Mouse (Mus musculus) kidney, embryonic 15.5 days (tissue): ENCODE results near the gene Lrig1. TPM values are rescaled to one million over a fixed set of nuclear protein-coding genes. Genes with fewer than 3 reads are reported as not detected.

Experiments
- ATAC-seq: fragments of 200-750 bp; cut with Nextera tagmentation; replicated peaks from 2 replicates; pipeline ENCODE4 v1.8.0; 2017; ENCODE audit warnings: moderate TSS enrichment; ENCODE audit not compliant: low FRiP score
- H3K27ac ChIP-seq: fragments of 300-500 bp; sonication (generic); 2 replicates; pipeline ENCODE4 v1.5.1; 2015; ENCODE audit warnings: mild to moderate bottlenecking, inconsistent platforms
- H3K27me3 ChIP-seq: fragments of 300-500 bp; sonication (generic); 2 replicates; pipeline ENCODE4 v1.6.1; 2015; ENCODE audit warnings: inconsistent platforms
- H3K36me3 ChIP-seq: fragments of 300-500 bp; sonication (generic); 2 replicates; pipeline ENCODE4 v1.6.1; 2015; ENCODE audit warnings: inconsistent platforms
- H3K4me1 ChIP-seq: fragments of 300-500 bp; sonication (generic); 2 replicates; pipeline ENCODE4 v1.6.1; 2015; ENCODE audit warnings: inconsistent platforms
- H3K4me2 ChIP-seq: fragments of 300-500 bp; sonication (generic); 2 replicates; pipeline ENCODE4 v1.6.1; 2015; ENCODE audit warnings: moderate library complexity, mild to moderate bottlenecking, inconsistent platforms
- H3K4me3 ChIP-seq: fragments of 300-500 bp; sonication (generic); replicated peaks from 2 replicates; pipeline ENCODE4 v1.5.1; 2015; ENCODE audit warnings: mild to moderate bottlenecking, inconsistent platforms
- H3K9ac ChIP-seq: fragments of 300-500 bp; sonication (generic); 2 replicates; pipeline ENCODE4 v1.6.1; 2015; ENCODE audit warnings: mild to moderate bottlenecking, inconsistent platforms
- H3K9me3 ChIP-seq: fragments of 300-500 bp; sonication (generic); replicated peaks from 2 replicates; pipeline ENCODE4 v1.6.1; 2016; ENCODE audit warnings: inconsistent platforms
- WGBS: fragments of 180-500 bp; shearing (Covaris S2); methylation state at CpG from one replicate; pipeline ENCODE4 v1.1.7; 2015; ENCODE audit warnings: mixed read lengths; 5-methylcytosine and 5-hydroxymethylcytosine counted together
- polyA plus RNA-seq: library from polyadenylated mRNA; unstranded; fragments of >200 nt; fragmentation: Nextera tagmentation; extraction: Ambion mirVana; gene quantifications from 2 replicates; pipeline ENCODE4 v1.2.1, GENCODE M21; 2015

Lrig1 gene
- polyA plus RNA-seq, 1 experiment from 2014 or later, result 8.1 TPM

- Histone ChIP-seq H3K4me1 (peaks cover 54% of the 10 kb centered on the region), H3K27ac (0 out of 2 replicates have a peak overlapping the region, but pooled peaks have one; percentile 6)
- ATAC-seq, result no peak
Measured at GRCm38 (mm10) chr6:94666432-94667119, 33.4 kb downstream of the Lrig1 start.

GRCm38 (mm10) chr6:94665677-94666076 lies 34.3 kb downstream of the Lrig1 start:
- ATAC-seq, result no peak
- Histone ChIP-seq H3K4me3 (no peak overlapping the region), H3K36me3 (no peaks in the 10 kb centered on the region), H3K9ac (no peak overlapping the region), H3K27ac (no peak overlapping the region), H3K27me3 (no peaks in the 10 kb centered on the region), H3K4me1 (peaks cover 54% of the 10 kb centered on the region), H3K4me2 (no peak overlapping the region), H3K9me3 (no peaks in the 10 kb centered on the region)
- 54% methylated on average over 1 of the region's 1 CpGs for WGBS

More at GRCm38 (mm10) chr6:94666432-94667119, 33.4 kb downstream of the Lrig1 start:
- no peaks in the 10 kb centered on the region for H3K27me3 ChIP-seq
- H3K36me3 ChIP-seq, result no peaks in the 10 kb centered on the region
- no peaks in the 10 kb centered on the region for H3K9me3 ChIP-seq
- H3K4me2 ChIP-seq, result no peak overlapping the region
- no peak overlapping the region for H3K4me3 ChIP-seq
- 57% methylated on average over 7 of the region's 7 CpGs for WGBS
- H3K9ac ChIP-seq, result no peak overlapping the region

- 71% methylated on average over 7 of the region's 7 CpGs for WGBS
- peaks cover 55% of the 10 kb centered on the region for H3K4me1 ChIP-seq
- no peak overlapping the region for H3K27ac ChIP-seq
- no peaks in the 10 kb centered on the region for H3K36me3 ChIP-seq
- H3K4me3 ChIP-seq, result no peak overlapping the region
- no peaks in the 10 kb centered on the region for H3K27me3 ChIP-seq
- H3K4me2 ChIP-seq, result no peak overlapping the region
- no peaks in the 10 kb centered on the region for H3K9me3 ChIP-seq
- no peak overlapping the region for H3K9ac ChIP-seq
- ATAC-seq, result no peak; the same call in 1 of the 2 replicates
Measured at GRCm38 (mm10) chr6:94665248-94665647, 34.7 kb downstream of the Lrig1 start.

- Histone ChIP-seq H3K9me3 (no peaks in the 10 kb centered on the region), H3K36me3 (no peaks in the 10 kb centered on the region), H3K27ac (peak overlapping the region; percentile 43), H3K9ac (no peak overlapping the region), H3K4me1 (peaks cover 62% of the 10 kb centered on the region), H3K4me3 (no peak overlapping the region), H3K27me3 (no peaks in the 10 kb centered on the region), H3K4me2 (no peak overlapping the region)
- ATAC-seq, result no peak; the same call in 1 of the 2 replicates
- 40% methylated on average over 6 of the region's 6 CpGs for WGBS
Measured at GRCm38 (mm10) chr6:94664000-94664399, 36.0 kb downstream of the Lrig1 start.

GRCm38 (mm10) chr6:94661923-94662322 lies 38.0 kb downstream of the Lrig1 start:
- Histone ChIP-seq H3K4me3 (no peak overlapping the region), H3K4me1 (peaks cover 63% of the 10 kb centered on the region), H3K27ac (no peak overlapping the region), H3K4me2 (no peak overlapping the region), H3K9ac (no peak overlapping the region), H3K27me3 (no peaks in the 10 kb centered on the region), H3K36me3 (no peaks in the 10 kb centered on the region), H3K9me3 (no peaks in the 10 kb centered on the region)
- WGBS, result 52% methylated on average over 9 of the region's 9 CpGs
- ATAC-seq, result no peak

- H3K27me3 ChIP-seq, result no peaks in the 10 kb centered on the region
- no peaks in the 10 kb centered on the region for H3K36me3 ChIP-seq
- H3K4me1 ChIP-seq, result peaks cover 63% of the 10 kb centered on the region
- H3K9ac ChIP-seq, result no peak overlapping the region
- no peak overlapping the region for H3K4me3 ChIP-seq
- H3K9me3 ChIP-seq, result no peaks in the 10 kb centered on the region
- H3K4me2 ChIP-seq, result no peak overlapping the region
- H3K27ac ChIP-seq, result no peak overlapping the region
- 92% methylated on average over 8 of the region's 8 CpGs for WGBS
- ATAC-seq, result no peak
Measured at GRCm38 (mm10) chr6:94661321-94661720, 38.6 kb downstream of the Lrig1 start.

GRCm38 (mm10) chr6:94659886-94660333 lies 40.0 kb downstream of the Lrig1 start:
- Histone ChIP-seq H3K4me3 (no peak overlapping the region), H3K9me3 (no peaks in the 10 kb centered on the region), H3K4me1 (peaks cover 67% of the 10 kb centered on the region), H3K36me3 (no peaks in the 10 kb centered on the region), H3K4me2 (no peak overlapping the region), H3K9ac (no peak overlapping the region), H3K27me3 (no peaks in the 10 kb centered on the region), H3K27ac (no peak overlapping the region)
- WGBS, result 48% methylated on average over 4 of the region's 4 CpGs
- ATAC-seq, result peak; percentile 52; the same call in 1 of the 2 replicates

- Histone ChIP-seq H3K27me3 (no peaks in the 10 kb centered on the region), H3K4me2 (peak overlapping the region; percentile 34), H3K36me3 (no peaks in the 10 kb centered on the region), H3K27ac (peak overlapping the region; percentile 79), H3K9ac (no peak overlapping the region), H3K4me3 (no peak overlapping the region), H3K9me3 (no peaks in the 10 kb centered on the region), H3K4me1 (peaks cover 68% of the 10 kb centered on the region)
- WGBS, result 10% methylated on average over 6 of the region's 6 CpGs
- no peak for ATAC-seq
Measured at GRCm38 (mm10) chr6:94658136-94658480, 41.9 kb downstream of the Lrig1 start.

GRCm38 (mm10) chr6:94657204-94658135 lies 42.5 kb downstream of the Lrig1 start:
- WGBS, result 33% methylated on average over 12 of the region's 12 CpGs
- H3K4me2 ChIP-seq, result peak overlapping the region; percentile 34
- H3K9me3 ChIP-seq, result no peaks in the 10 kb centered on the region
- peak overlapping the region; percentile 79 for H3K27ac ChIP-seq
- H3K27me3 ChIP-seq, result no peaks in the 10 kb centered on the region
- H3K4me3 ChIP-seq, result no peak overlapping the region
- peaks cover 74% of the 10 kb centered on the region for H3K4me1 ChIP-seq
- ATAC-seq, result no peak; the same call in 1 of the 2 replicates
- H3K9ac ChIP-seq, result no peak overlapping the region
- no peaks in the 10 kb centered on the region for H3K36me3 ChIP-seq

- Histone ChIP-seq H3K4me1 (peaks cover 85% of the 10 kb centered on the region), H3K9ac (no peak overlapping the region), H3K27ac (0 out of 2 replicates have a peak overlapping the region, but pooled peaks have one; percentile 30), H3K9me3 (no peaks in the 10 kb centered on the region), H3K4me3 (no peak overlapping the region), H3K4me2 (no peak overlapping the region), H3K27me3 (no peaks in the 10 kb centered on the region), H3K36me3 (no peaks in the 10 kb centered on the region)
- WGBS, result 33% methylated on average over 5 of the region's 5 CpGs
- ATAC-seq, result 0 out of 2 replicates have a peak, but pooled peaks have one; percentile 19
Measured at GRCm38 (mm10) chr6:94655818-94656478, 44.0 kb downstream of the Lrig1 start.

- Histone ChIP-seq H3K9ac (no peak overlapping the region), H3K9me3 (no peaks in the 10 kb centered on the region), H3K27me3 (no peaks in the 10 kb centered on the region), H3K4me2 (no peak overlapping the region), H3K27ac (peak overlapping the region; percentile 75), H3K36me3 (no peaks in the 10 kb centered on the region), H3K4me1 (peaks cover 87% of the 10 kb centered on the region), H3K4me3 (no peak overlapping the region)
- peak; percentile 41 for ATAC-seq
- WGBS, result 54% methylated on average over 10 of the region's 10 CpGs
Measured at GRCm38 (mm10) chr6:94653388-94654316, 46.3 kb downstream of the Lrig1 start.
